8 mouse cellular contexts compared by ENCODE assay signal in genomic region chr13:48546330-48546917, GRCm38 (mm10). TPM values are rescaled to one million over a fixed set of nuclear protein-coding genes. Genes with fewer than 3 reads are reported as not detected.
A peak's percentile ranks its signal among the peaks of the same experiment; 100 is the strongest.
DNase-seq lines count a peak whose midpoint lies in the region; ATAC-seq and TF ChIP-seq lines count a peak whose summit lies in the region.

No protein-coding gene starts in this region.

- peak overlapping the region; percentile 100 for H3K4me3 ChIP-seq in gastrocnemius, adult 2 months
- H3K4me3 ChIP-seq in hindbrain, postnatal 0 days (ENCODE audit: low read length), result peak overlapping the region; percentile 94
- peak overlapping the region; percentile 99 for H3K4me3 ChIP-seq in left cerebral cortex, adult 2 months

- H3K27me3 ChIP-seq in hindbrain, postnatal 0 days (ENCODE audit: insufficient read depth, low read length), result no peaks in the 10 kb centered on the region

- peaks cover 8% of the 10 kb centered on the region for H3K4me1 ChIP-seq in hindbrain, postnatal 0 days (ENCODE audit: insufficient read depth, low read length)

- peak overlapping the region; percentile 55 for H3K4me2 ChIP-seq in hindbrain, postnatal 0 days (ENCODE audit: low read depth, low read length)

- no peaks in the 10 kb centered on the region for H3K36me3 ChIP-seq in hindbrain, postnatal 0 days (ENCODE audit: insufficient read depth, low read length)

- under 1% methylated on average over 70 of the region's 72 CpGs for WGBS in hindbrain, postnatal 0 days

- no peak for TF ChIP-seq CTCF in gastrocnemius, adult 2 months (IDR thresholded peaks at IDR 0.05)
- no peak; the same call in 1 of the 2 replicates for TF ChIP-seq CTCF in hindbrain, postnatal 0 days (IDR thresholded peaks at IDR 0.05; ENCODE audit: low read depth)
- TF ChIP-seq CTCF in left cerebral cortex, adult 2 months (IDR thresholded peaks at IDR 0.05), result peak; percentile 38

- no peaks in the 10 kb centered on the region for H3K9me3 ChIP-seq in hindbrain, postnatal 0 days (ENCODE audit: low read length)

- peak overlapping the region; percentile 98 for H3K27ac ChIP-seq in gastrocnemius, adult 2 months
- peak overlapping the region; percentile 100 for H3K27ac ChIP-seq in hindbrain, postnatal 0 days
- peak overlapping the region; percentile 100 for H3K27ac ChIP-seq in left cerebral cortex, adult 2 months

- H3K9ac ChIP-seq in hindbrain, postnatal 0 days (replicated peaks; ENCODE audit: low read length), result peak overlapping the region; percentile 99

- peak; percentile 93 for ATAC-seq in common myeloid progenitor, adult 5-6 weeks (replicated peaks; ENCODE audit: low read depth, poor library complexity, severe bottlenecking)
- ATAC-seq in hindbrain, postnatal 0 days, result peak; percentile 99
- peak; percentile 91 for ATAC-seq in megakaryocyte, adult 5-6 weeks (ENCODE audit: poor library complexity, severe bottlenecking)

- peak; percentile 100 for DNase-seq in ZHBTc4 (ENCODE audit: low read depth, low spot score)
- peak; percentile 100 for DNase-seq in gastrocnemius, adult 2 months
- DNase-seq in hindbrain, postnatal 0 days (ENCODE audit: low spot score), result peak; percentile 99
- peak; percentile 100 for DNase-seq in left cerebral cortex, adult 2 months (ENCODE audit: extremely low spot score in 1 of 2, low spot score in 2 of 2)
- peak; percentile 99 for DNase-seq in right cerebral cortex, adult 2 months (ENCODE audit: low spot score in 2 of 2)
- DNase-seq in urinary bladder, postnatal 14 days (ENCODE audit: low spot score), result peak; percentile 100

- intact Hi-C loops in gastrocnemius, adult 2 months (cut with DNase I), result no loop called here
- intact Hi-C loops in left cerebral cortex, adult 2 months (cut with DNase I), result loop anchor here (1.0 to 2.0 kb wide), 2 partner anchors 20 to 78 kb away; partner anchors contain the start of gene Ptpdc1

RNA-seq across cellular contexts. Expression of gene A830005F24Rik, which starts 33.1 kb away (rescaled TPM):
- total RNA-seq in common myeloid progenitor, adult 5-6 weeks (2017), result 0.73 TPM in 1 of 2 replicates, not detected in the other
- total RNA-seq in gastrocnemius, adult 2 months (2021), result under 1 TPM in 1 of 2 experiments, not detected in 1; 0.31 TPM
- total RNA-seq in hindbrain, postnatal 0 days (2014; rRNA removed), result 2.2 TPM in 1 of 2 replicates, not detected in the other
- 1.6 and 1.9 TPM in 2 replicates for polyA plus RNA-seq in hindbrain, postnatal 0 days (2015; fragmentation: Nextera tagmentation; extraction: Ambion mirVana)
- 1 to 10 TPM; 1.5 to 2.8 TPM for total RNA-seq in left cerebral cortex, adult 2 months (2021)
- not detected in 2 replicates for total RNA-seq in megakaryocyte, adult 5-6 weeks (2015)
- total RNA-seq in megakaryocyte, adult 5-6 weeks (2017), result not detected in 2 replicates

RNA-seq across cellular contexts. Expression of gene Zfp169, which starts 33.2 kb away (rescaled TPM):
- total RNA-seq in common myeloid progenitor, adult 5-6 weeks (2017), result 12.7 and 12.8 TPM in 2 replicates
- total RNA-seq in gastrocnemius, adult 2 months (2021), result 1 to 10 TPM; 3.6 to 3.7 TPM
- 19.3 and 23.9 TPM in 2 replicates for total RNA-seq in hindbrain, postnatal 0 days (2014; rRNA removed)
- polyA plus RNA-seq in hindbrain, postnatal 0 days (2015; fragmentation: Nextera tagmentation; extraction: Ambion mirVana), result 2.8 TPM in 2 replicates
- total RNA-seq in left cerebral cortex, adult 2 months (2021), result 10 to 100 TPM; 24.2 to 28.5 TPM
- 8.1 and 10.7 TPM in 2 replicates for total RNA-seq in megakaryocyte, adult 5-6 weeks (2015)
- 10.0 and 11.1 TPM in 2 replicates for total RNA-seq in megakaryocyte, adult 5-6 weeks (2017)

Comparison
In these comparisons a context has a peak if more than half of its experiments do, and no peak if none do; other contexts are left out.
1. Peak in every context shown above with its lines: DNase-seq, ATAC-seq, H3K4me3 ChIP-seq and H3K27ac ChIP-seq.